Mouse (Mus musculus) layer of hippocampus, postnatal 10 days (tissue): ENCODE results near the gene Mrpl23. TPM values are rescaled to one million over a fixed set of nuclear protein-coding genes. Genes with fewer than 3 reads are reported as not detected.

Experiments used
- DNase-seq, 2 experiments: peaks; one replicate each; pipeline ENCODE4 v3.0.0; 2021; ENCODE audit warnings: low spot score in 2 of 2
- total RNA-seq, 2 experiments: library from RNA; stranded (reverse); gene quantifications; 2 replicates each; pipeline ENCODE4 v1.2.3; 2021

Mrpl23 gene
- total RNA-seq, 2 experiments from 2014 or later = 8.4 to 12.9 TPM

- DNase-seq = no peak
Observed at GRCm38 (mm10) chr7:142520331-142520730, 12.2 kb upstream of the Mrpl23 start.

GRCm38 (mm10) chr7:142522352-142522751 lies 10.1 kb upstream of the Mrpl23 start:
- no peak for DNase-seq

DNA sequence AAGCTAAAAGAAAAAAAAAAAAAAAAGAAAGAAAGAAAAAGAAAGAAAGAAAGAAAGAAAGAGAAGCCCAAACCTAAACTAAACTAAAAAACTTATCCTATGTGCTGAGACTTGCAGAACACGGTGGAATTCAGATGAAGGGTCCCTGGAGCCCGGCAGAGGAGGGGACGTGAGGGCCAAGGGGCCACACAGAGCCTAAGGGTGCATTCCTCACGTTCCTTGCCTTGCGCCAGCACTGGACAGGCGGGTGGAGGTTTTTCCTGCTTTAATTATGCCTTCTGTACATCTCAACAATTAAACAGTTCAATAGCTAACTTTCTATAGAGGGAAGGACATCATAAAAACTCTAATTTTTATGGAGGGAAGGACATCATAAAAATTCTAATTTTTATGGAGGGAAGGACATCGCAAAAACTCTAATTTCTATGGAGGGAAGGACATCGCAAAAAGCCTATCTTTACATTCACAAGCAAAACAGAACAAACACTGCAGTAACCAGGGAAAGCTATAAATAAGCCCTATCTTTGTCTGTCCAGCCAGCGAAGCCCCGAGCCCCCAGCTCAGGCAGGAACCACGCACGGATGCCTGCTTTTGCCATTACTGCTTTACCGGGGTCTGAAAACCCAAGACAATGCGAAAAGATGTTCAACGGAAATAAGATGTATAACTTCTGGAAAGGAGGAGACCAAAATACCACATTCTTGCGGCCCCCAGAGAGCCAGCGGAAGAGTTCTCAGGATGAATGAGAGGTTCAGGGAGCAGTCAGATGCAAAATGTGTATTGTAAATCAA lies 9.1 kb upstream of the Mrpl23 start:
- DNase-seq = no peak

DNA sequence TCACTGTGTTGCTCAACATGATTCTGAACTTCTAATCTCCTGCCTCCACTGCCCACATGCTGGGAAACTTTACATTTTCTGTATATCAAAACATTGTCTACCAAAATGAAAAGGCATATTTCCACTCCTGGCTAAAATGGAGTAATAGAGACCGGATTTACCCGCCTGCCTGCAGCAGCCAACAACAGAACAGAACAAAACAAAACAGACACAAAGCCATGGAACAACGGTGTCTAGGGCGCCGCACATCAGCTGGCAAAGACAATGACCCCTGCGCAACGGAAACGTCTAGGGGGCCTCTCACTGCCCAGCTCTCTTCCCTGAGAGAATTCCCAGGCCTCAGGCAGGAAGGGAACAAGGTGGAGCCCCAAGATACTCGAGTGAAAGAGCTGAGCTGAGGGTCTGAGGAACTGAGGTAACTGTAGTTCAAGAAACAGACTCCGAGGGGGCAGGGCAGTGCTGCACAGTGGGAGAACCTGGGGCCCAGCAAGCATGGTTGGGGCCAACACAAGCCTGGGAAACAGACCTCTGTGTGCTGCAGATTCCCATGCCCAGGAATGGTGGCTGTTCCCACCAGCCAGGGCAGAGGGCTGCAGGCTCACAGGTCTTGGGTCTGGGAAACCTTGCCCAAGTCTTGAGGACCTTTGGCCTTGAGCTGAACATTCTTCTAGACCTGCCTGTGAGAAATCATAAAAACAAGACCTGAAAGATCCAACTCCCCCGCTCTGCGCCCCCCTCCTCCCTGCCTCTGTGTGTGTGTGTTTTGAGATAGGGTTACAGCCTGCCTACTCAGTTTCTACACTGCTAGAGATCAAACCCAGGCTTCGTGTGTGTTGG lies 6.9 kb upstream of the Mrpl23 start:
- no peak for DNase-seq

DNA sequence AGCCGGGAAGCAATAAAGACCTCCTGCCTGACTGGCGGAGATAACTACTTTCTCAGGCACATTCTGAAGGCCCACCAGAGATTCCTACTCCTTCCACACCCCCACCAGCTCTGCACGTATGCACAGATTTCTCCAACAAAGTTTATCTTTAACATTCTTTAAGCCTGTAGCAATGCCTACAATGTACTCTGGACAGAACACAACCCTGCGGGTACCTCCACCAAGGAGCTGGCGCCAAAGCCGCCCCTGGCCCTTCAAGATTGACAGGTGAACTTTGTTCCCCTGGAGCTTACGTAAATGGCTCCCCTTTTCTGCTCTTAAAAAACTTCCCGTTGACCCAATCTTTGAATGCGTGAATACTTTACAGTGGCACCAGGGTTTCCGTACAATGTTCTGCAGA lies 3.1 kb upstream of the Mrpl23 start:
- DNase-seq = no peak

DNA sequence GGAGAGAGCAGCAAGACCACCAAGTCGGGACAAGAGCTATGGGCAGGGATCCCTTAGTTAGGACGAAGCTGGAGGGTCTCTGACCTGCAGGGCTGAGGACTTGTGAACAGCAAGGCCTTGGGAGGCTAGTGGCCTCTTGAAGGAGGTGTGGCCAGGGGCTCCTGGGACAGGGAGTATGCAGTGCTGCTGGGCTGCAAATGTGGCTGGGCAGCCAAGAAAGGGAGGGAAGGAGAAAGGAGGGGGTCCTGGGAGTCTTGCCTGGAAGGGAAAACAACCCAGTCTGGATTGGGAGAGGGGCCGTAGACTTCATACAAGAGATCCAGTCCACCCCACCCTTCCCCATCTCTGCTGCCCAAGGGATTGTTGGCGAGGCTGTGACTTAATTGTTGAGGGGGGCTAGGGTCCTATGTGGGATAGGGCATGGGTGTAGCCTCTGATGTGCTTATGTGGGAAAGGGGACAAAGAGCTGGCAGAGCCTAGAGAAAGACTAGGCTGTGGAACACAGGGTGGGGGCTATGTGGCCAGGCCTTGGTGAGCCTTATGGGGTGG lies 439 bp upstream of the Mrpl23 start:
- no peak for DNase-seq

DNA sequence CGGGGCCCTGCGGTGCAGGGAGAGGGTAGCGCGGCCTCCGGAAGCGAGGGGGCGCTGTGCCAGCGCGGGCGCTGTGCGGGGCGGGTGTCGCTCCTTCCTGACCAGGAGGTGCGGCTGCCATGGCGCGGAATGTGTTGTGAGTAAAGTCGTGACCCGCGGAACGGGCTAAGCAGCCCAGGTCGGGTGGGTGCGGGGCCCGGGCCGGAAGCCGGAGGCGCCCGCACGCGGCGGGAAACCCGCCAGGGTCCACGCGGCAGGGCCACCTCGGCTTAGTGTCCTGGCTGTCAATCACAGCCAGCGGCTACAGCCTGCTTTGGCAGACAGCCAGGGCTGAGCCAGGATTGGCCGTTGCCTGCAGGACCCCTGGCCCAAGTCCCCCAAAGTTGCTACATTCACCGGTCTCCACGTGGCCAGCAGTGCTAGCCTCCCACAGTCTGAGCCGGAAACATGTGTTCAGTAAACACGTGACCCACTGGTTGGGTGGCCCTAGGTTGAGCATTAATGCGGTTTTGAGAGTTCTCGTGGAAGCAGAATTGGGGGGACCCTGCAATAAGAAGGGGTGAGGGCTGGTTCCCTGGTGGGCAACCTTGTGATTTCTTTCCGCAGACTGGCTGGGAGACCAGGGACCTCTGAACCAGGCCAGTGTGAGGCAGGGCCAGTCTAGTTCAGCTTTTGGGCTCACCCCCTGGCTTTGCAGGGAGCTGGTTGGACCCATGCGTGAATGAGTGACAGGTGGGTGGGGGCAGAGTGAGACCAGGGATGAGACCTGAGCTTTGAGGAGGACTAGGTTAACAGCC lies 771 bp downstream of the Mrpl23 start:
- DNase-seq = peak; percentile 91 to 93

GRCm38 (mm10) chr7:142535116-142535515 lies 2.6 kb downstream of the Mrpl23 start:
- DNase-seq = no peak

GRCm38 (mm10) chr7:142535832-142536231 lies 3.3 kb downstream of the Mrpl23 start:
- DNase-seq = no peak

GRCm38 (mm10) chr7:142537181-142537580 lies 4.7 kb downstream of the Mrpl23 start:
- DNase-seq = no peak

- DNase-seq = peak; percentile 83 to 85
Observed at GRCm38 (mm10) chr7:142537879-142538278, 5.4 kb downstream of the Mrpl23 start.

DNA sequence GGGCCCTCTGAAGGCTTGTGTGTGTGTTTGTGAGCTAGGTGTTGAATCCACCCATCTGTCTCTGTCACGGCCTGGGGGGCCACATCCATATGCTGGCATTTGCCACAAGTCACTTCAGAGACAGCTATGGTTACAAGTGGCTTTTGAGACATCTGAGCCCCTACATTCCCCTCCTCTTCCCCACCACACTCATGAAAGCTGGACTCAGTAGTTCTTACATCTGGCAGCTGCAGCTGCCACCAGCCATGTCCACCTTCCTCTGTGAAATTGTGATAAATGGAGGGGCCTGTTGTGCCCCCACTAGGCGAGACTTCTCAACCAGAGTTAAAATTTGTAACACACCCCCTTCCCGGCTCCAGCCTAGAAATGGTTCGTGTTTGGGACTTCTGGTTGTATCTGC lies 5.8 kb downstream of the Mrpl23 start:
- no peak for DNase-seq

- no peak for DNase-seq
Observed at GRCm38 (mm10) chr7:142538766-142539165, 6.3 kb downstream of the Mrpl23 start.

GRCm38 (mm10) chr7:142539828-142540227 lies 7.3 kb downstream of the Mrpl23 start:
- no peak for DNase-seq

- DNase-seq = no peak
Observed at GRCm38 (mm10) chr7:142542771-142543303, 10.4 kb downstream of the Mrpl23 start.

GRCm38 (mm10) chr7:142545967-142546366 lies 13.5 kb downstream of the Mrpl23 start:
- DNase-seq = no peak

GRCm38 (mm10) chr7:142547874-142548273 lies 15.4 kb downstream of the Mrpl23 start:
- DNase-seq = no peak

- no peak for DNase-seq
Observed at GRCm38 (mm10) chr7:142548706-142549105, 16.2 kb downstream of the Mrpl23 start.

DNA sequence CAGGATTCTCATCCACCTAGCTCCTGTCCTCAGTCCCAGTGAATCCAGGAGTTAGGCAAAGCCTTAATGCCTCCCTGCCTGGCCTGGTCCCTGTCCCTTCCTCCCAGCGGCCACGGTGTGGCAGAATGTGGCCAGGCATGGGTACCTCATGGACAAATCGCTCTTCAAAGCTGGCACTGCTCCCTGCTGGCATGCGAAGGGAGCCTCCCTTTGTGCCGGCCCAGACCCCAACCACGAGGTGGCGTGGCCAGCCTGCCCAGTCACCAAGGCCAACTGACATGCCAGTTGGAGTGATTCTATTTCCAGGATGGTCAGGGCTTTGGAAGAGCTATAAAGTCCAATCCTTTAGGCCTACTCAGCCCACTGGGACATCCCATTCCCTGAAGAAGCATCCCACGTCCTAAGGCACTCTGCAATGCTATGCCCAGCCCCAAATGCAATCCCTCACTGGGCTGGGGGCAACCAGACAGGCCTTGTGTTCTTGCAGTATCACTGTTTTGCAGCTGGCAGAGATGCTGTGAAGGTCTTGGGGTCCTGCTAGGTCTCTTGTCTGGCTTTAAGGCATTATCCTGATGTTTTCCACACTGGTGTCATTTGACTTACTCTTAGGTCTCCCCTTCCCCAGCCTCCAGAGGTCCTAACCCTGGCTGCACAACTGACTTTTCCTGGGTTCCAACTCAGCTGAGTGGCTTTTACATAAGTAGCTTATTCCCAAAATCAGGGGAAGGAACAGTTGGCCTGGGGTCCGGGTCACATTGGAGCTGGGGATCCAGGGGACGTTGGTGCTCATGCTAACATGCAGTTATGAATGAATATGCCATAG lies 17.7 kb downstream of the Mrpl23 start:
- DNase-seq = peak; percentile 46 to 64

DNA sequence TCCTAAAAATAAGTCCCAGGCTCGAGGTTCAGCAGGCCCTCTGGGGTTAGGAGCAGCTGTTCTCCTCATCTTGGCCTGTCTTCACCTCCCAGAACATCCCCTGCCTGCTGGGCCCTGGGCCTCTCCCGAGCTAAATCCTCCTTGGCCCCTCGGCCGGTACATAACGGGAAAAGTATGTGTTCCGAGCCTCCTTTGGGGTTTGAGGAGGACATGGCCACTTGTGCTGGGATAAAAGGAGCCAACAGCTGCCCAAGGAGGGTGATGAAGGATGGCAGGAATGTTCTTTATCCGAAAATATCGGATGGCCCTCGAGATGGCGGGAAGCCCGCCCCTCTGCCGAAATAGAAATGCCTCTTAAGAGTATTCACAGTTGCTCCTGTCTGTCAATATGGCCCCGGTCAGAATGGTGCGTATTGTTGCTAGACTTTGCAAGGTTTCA lies 18.5 kb downstream of the Mrpl23 start:
- no peak for DNase-seq
